Comparison of ENCODE assay signal across 8 mouse cellular contexts in genomic region chr1:41390102-41390884, GRCm38 (mm10).
DNase-seq lines count a peak whose midpoint lies in the region; ATAC-seq lines count a peak whose summit lies in the region.
"Had no signal": no experiment of that assay in that cellular context is flagged by ENCODE, and none has a peak within 500 bp of the region (broad histone marks: within the 10 kb centered on the region; RNA-seq: fewer than 3 reads in every experiment).

No protein-coding gene starts in this region.

- peak overlapping the region; percentile 33 for H3K27ac ChIP-seq in forebrain, embryonic 13.5 days
- H3K27ac ChIP-seq: embryonic facial prominence, embryonic 13.5 days had no signal

- no peak overlapping the region for H3K4me3 ChIP-seq in forebrain, embryonic 13.5 days
- H3K4me3 ChIP-seq: embryonic facial prominence, embryonic 13.5 days had no signal

- H3K4me1 ChIP-seq in forebrain, embryonic 13.5 days, result peaks cover 27% of the 10 kb centered on the region

- DNase-seq in adrenal gland, postnatal 25 days, result peak; percentile 78
- DNase-seq in heart, postnatal 4 days, result peak; percentile 84
- peak; percentile 67 to 69 for DNase-seq in layer of hippocampus, adult 8-10 months (ENCODE audit: low spot score in 2 of 2)
- DNase-seq in lung, adult 18-20 months, result peak; percentile 16 to 33
- DNase-seq in retina, embryonic 14.5 days (ENCODE audit: low spot score), result peak; percentile 80

- H3K9me3 ChIP-seq in forebrain, embryonic 13.5 days (replicated peaks), result no peaks in the 10 kb centered on the region
- H3K9me3 ChIP-seq: embryonic facial prominence, embryonic 13.5 days had no signal

- H3K4me2 ChIP-seq in forebrain, embryonic 13.5 days, result peak overlapping the region; percentile 25
- H3K4me2 ChIP-seq: embryonic facial prominence, embryonic 13.5 days had no signal

- ATAC-seq in forebrain, embryonic 13.5 days, result peak; percentile 95
- ATAC-seq in erythroid progenitor cell, adult 5-6 weeks (replicated peaks; ENCODE audit: low FRiP score, poor library complexity, severe bottlenecking), result no peak

- H3K9ac ChIP-seq in forebrain, embryonic 13.5 days, result no peak overlapping the region
- H3K9ac ChIP-seq: embryonic facial prominence, embryonic 13.5 days had no signal

- H3K27me3 ChIP-seq in forebrain, embryonic 13.5 days, result no peaks in the 10 kb centered on the region
- H3K27me3 ChIP-seq: embryonic facial prominence, embryonic 13.5 days had no signal

- H3K36me3 ChIP-seq in forebrain, embryonic 13.5 days (ENCODE audit: poor library complexity, severe bottlenecking), result no peaks in the 10 kb centered on the region
- H3K36me3 ChIP-seq: embryonic facial prominence, embryonic 13.5 days had no signal

- under 1% methylated on average over 11 of the region's 11 CpGs for WGBS in forebrain, embryonic 13.5 days

Comparison
In these comparisons a context has a peak if more than half of its experiments do, and no peak if none do; other contexts are left out.
1. DNase-seq: peak in every context shown above with its lines; median percentile 84 in heart, postnatal 4 days; 80 in retina, embryonic 14.5 days; 78 in adrenal gland, postnatal 25 days; 68 in layer of hippocampus, adult 8-10 months; 24 in lung, adult 18-20 months.